Mouse (Mus musculus) left cerebral cortex, postnatal 10 days (tissue): ENCODE data around the gene Cstl1. TPM values are rescaled to one million over a fixed set of nuclear protein-coding genes. Genes with fewer than 3 reads are reported as not detected.
"Not testable (repeated sequence)": the region's sequence is repeated elsewhere in the genome, so short reads cannot be mapped to it uniquely, and the experiment has no call there.

Experiments
- DNase-seq, 2 experiments: peaks; one replicate each; pipeline ENCODE4 v3.0.0; 2021 to 2022; ENCODE audit warnings: low spot score in 2 of 2, mixed read lengths in 1 of 2; ENCODE audit errors: extremely low spot score in 1 of 2
- intact Hi-C: fragments of 180-260 bp; cut with DNase I; formaldehyde crosslinking; loops from one replicate; pipeline ENCODE4 v1.15.1; 2025
- total RNA-seq, 2 experiments: library from RNA; stranded (reverse); gene quantifications; 2 replicates each; pipeline ENCODE4 v1.2.3; 2021

Cstl1 gene
- not detected for total RNA-seq

DNA sequence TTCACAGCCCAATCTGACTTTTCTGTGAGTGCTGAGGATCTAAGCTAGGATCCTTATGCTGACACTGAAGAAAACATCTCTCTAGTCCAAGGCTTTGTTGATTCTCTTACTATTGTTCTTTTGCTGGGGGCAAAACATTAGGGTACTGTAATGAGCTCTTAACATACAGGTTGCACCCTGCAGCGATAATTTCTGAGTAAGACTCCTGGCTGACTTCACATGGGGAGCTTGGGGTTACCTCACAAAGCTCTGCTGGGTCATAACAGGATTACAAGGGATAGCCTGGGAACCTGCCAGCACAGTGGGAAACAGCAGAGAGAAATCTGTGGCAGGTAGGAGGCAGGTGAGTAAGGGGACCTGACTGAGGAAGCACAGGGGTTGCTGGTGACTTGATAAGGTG lies at the start of gene Cstl1:
Gene Cstl1, plus strand, starts transcription at position 301 of the 400 bp plus-strand sequence.
- intact Hi-C loops: loop anchor here (5.0 kb wide), 2 partner anchors 107 to 152 kb away; no protein-coding TSS in a partner anchor
- no peak for DNase-seq

DNA sequence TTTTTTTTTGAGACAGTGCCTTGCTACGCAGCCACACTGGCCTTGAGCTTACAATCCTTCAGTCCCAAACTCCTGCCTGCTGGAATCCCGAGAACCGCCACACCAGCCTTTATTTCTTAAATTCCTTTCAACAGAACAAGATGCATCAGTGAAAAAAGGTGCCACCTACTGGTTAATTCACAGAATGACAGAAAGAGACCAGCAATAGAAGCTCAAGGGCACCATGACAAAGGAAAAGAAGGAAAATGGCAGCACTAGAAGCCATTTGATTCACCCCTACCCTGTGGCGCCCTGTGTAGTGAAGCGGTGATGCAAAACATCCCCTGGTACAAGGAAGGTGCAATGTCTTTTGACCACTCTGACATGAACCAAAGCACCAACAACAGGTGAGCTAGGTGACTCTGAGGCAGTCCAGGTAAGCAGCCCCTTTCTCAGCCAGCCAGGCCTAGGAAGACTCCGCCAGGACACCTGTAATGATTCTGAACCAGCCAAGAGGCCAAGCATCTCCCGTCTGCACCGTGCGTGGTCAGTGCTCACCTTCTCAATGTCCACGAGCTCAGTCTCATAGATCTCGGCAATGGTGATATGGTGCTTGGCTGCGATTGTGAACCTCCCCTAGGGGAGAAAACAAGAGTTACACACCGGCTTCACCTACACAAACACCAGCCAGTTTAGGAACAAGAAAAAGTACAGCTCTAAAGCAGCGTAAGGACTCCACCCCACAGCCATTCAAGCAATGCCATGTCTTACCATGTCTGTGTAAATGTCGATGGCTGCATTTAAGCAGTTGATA lies 43.6 kb upstream of the Cstl1 start:
- DNase-seq: peak in 1 of 2 experiments; percentile 14
- intact Hi-C loops: no loop called here

DNA sequence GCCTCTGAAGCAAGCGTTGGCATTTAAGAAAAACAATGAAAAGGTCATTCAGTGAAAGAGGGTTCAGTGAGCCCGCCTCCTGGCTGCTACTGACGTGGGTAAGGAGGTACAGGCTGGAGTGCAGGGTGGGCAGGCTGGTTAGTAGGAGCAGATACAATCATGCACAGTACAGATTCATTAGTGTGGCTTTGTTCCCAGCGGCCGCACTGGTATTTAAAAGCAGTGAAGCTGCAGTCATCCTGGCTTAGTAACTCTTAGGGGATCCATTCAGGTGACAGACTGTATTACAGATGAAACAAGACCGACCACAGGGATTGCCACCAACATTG lies 43.0 kb upstream of the Cstl1 start:
- intact Hi-C loops: no loop called here
- no peak for DNase-seq

DNA sequence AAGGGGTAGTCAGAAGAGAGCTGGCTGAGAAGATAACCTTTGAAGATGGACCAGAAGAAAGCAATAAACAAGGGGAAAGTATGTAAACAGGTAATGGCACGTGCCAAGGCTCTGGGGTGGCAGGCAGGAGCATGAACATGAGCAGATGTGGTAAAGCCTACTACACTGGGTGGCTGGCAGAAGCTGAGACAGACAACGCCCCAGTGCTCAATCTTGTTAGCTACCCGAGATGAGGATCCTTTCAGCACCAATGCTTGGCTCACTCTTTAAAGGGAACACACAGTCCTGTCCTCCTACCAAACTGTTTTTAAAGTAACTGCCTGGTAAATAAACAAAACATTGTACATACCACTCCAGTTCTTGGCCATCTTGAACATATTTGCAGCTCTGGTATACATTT lies 37.8 kb upstream of the Cstl1 start:
- intact Hi-C loops: no loop called here
- no peak for DNase-seq

DNA sequence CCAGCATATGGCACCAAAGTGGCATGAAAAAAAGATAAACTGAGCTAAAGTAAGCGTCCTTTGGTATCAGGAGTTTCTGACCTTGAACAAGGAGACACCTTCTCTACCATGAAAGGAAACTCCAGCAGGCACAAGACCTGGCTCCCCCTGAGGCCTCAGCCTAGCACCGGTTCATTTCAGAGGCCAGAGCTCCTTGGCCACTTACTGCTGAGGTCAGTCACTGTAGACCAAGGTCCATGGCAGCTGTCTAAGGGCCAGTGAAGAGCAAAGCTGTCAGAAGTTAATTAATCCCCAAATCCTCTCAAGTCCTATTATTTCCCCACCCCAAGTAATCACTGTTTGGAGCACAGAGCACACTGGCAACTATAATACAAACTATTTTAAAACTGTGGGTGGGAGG lies 33.1 kb upstream of the Cstl1 start:
- intact Hi-C loops: no loop called here
- DNase-seq: no peak

DNA sequence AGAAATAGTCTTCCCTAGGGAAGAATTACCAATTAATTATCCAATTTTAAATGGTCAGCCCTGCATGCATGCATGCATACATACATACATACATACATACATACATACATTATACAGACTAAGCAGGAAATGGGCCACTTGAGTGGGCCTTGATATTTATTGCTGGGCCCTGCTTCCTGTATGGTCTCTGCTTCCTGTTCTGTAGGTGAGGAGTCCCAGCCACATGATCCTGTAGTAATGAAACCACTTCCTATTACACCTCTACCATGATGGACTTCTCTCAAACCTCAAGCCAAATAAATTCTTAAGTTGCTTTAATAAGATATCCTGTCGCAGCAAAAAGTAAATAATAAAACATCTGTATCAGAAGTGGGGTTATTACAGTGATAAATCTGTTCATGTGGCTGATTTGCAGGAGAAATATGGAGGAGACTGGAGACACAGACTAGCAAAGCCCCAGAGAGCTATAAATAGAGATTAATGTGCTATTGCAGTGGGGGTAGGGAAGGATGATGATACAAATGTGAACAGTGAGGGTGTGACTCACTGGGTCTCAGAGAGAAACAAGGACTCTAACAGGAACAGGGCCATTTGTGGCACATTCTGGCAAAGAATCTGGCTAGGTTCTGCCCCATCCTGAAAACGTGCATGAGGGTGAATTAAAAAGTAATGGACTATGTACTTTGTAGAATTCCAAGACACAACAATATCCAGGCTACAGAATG lies 30.7 kb upstream of the Cstl1 start:
- intact Hi-C loops: no loop called here
- no peak for DNase-seq

DNA sequence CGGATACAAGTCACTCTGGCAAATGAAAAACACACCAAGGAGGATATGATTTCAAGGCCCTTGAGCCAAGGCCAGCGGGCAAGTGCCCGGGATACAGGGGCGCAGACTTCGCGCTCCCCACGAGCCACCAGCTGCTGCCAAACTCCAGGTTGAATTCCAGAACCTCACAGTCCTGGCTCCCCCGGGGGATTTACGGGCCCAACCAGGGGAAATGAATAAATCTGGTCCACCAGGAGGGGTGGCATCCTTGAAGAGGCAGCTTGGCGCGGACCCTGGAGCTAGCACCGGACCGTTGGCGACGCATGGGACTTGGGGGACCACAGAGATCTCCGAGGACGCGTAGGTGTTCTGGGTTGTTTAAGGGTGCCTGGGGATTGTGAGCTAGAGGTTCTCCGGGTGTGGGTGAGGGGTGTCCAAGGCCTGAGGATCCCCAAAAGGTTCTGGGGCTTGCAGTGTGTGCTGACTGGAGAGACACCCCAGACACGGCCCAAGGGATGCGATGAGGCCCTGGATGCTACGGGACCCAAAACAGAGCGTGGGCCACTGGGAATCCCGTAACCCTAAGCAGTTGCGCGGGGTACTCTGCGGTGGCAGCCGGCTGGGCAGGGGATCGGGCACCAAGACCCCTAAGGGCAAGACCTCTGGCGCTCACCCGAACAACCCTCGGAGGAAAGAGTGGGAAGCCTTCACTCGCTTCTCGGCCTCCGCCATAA lies 18.4 kb upstream of the Cstl1 start:
- intact Hi-C loops: no loop called here
- DNase-seq: peak in 1 of 2 experiments; percentile 37

DNA sequence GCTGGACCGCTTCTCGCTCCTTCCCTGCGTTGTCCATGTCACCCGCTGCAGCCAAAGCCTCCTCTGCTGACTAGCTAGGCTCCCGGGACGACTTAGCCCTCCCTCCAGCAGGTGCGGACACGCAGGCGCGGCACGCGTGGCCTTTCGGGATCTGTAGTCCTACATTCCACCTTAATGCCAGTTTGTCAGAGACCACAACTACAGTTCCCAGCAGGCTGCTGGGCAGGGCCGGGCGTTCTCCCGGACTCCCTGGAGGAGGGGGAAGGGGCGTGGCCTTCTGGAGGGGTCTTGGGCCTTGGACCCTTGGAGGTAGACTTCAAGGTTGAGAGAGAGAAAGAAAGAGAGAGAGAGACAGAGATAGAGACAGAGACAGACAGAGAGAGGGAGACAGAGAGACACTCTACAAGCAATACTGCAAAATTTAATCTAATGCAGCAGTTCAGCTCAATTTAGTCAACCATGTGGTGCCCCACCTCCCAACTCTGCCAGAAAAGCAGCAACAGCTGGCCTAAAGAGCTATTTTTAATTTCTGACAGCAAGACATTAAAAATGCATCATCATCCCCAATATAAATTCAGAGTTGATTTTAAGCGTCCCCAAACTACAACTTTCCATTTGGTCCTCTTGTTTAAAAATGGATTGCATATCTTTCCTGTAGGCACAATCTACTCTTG lies 17.7 kb upstream of the Cstl1 start, which contains the start of gene Napb:
Gene Napb, minus strand, starts transcription at position 141 of the 674 bp plus-strand sequence.
- DNase-seq: peak; percentile 95 to 96
- intact Hi-C loops: no loop called here

DNA sequence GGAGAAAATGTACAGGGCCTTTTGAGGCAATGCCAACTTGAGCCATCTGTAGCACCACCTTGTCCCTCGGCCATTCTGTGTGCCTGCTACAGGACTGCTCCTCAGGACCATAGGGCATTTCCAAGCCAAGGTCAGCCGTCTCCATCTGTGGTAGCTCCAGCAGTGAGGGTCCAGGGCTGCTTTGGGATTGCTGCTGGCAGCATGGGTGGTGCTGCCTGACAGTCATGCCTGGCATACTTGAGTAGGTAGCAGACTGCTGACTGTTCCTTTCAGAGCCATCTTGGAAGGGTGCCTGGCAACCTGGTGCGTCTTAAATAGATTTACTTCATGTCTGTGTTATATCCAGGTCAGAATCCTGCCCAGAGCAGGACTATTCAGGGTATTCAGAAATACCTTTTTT lies 7.2 kb upstream of the Cstl1 start:
- intact Hi-C loops: no loop called here

DNA sequence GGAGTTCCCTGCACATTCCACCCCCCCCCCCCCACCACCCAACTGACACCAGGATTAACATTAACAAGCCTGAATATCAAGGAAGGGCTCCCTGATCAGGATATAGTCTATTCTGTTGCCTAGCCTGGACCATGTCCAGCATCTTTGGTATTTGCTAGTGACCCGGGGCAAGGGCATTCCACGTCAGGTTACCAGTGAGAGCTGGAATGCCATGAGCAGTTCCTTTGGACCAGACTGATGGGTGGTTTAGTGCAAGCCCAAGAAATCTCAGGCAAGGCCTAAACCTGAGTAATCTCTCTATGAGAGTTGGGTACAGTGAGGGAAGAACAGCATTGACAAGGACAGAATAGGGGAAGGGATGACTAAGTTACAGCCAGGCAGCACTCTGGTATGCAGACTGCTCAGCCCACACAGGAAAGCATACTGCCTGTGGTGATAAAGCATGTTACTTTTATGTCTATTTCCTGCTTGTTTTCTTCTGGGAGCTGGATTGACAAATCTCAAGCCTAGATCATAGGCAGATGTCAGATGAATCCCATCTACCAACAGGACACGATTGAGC lies 6.2 kb upstream of the Cstl1 start:
- DNase-seq: no peak
- intact Hi-C loops: no loop called here

More for the DNA sequence above, 7.2 kb upstream of the Cstl1 start:
- peak; percentile 8 to 51 for DNase-seq

DNA sequence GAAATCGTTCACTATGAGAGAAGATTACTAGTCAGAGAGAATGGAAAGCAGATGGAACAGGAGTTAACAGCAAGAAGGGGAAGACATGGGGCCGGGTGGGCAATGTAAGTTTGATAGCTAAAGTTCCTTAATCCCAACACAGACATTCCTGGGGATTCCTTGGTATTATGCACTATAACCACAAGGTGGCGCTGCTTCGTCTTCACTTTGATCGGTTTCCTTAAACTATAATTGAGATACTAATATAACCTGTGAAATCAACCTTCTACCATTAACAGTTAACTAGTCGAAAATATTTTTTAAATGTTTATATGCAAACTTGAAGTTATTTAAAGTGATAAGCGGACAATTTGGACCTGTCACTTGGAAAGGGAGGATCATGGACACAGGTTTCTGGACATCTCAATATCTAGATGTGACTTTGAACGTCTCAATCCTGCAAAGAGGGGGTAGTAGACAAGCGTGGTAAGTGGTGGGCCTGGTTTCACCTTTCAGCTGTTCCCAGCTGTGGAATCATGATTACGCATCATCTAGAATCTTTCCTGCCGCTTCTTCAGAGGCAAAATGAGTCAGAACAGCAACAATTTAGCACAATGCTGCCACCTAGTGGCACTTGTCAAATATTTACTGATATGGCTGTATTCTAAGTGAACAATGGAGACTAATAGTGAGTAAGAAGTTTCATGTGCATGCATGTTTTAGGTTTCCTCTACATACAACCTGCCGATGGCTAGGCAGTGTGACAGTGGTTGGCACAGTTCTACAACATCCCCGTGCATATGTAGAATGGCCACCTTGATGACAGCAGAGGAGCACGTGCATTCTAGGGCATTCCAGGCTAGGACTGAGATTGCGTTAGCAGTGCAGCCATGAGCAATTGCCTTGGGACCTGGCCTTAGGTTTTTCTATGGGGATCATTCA lies 2.0 kb downstream of the Cstl1 start:
- DNase-seq: peak; percentile 67 to 84
- intact Hi-C loops: loop anchor here (5.0 kb wide), 2 partner anchors 105 to 150 kb away; no protein-coding TSS in a partner anchor

DNA sequence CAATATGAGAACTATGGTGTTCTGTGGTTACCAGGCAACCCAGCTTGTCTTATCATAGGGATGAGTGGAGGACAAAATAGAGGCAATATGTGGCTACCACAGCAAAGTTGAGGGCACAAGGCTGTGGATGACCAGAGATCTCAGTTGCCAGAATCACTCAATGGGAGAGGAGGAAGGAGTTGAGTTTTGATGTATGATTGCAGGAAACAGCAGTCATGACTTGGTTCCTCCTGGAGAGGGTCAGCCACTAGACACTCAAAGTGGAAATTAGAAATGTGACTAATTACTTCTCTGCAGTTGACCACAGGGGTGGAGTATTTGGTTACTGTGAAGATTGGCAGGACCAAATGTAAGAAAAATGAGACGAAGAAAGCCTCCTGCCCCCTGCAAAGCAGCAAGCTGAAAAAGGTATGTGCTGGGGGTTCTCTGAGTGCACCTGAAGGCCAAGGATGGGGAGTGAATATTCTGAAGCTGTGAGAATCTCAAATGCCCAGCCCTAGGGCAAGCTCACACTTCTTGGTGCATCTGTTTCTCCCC lies 4.2 kb downstream of the Cstl1 start:
- DNase-seq: no peak
- intact Hi-C loops: loop anchor here (5.0 kb wide), 2 partner anchors 103 to 148 kb away; no protein-coding TSS in a partner anchor

DNA sequence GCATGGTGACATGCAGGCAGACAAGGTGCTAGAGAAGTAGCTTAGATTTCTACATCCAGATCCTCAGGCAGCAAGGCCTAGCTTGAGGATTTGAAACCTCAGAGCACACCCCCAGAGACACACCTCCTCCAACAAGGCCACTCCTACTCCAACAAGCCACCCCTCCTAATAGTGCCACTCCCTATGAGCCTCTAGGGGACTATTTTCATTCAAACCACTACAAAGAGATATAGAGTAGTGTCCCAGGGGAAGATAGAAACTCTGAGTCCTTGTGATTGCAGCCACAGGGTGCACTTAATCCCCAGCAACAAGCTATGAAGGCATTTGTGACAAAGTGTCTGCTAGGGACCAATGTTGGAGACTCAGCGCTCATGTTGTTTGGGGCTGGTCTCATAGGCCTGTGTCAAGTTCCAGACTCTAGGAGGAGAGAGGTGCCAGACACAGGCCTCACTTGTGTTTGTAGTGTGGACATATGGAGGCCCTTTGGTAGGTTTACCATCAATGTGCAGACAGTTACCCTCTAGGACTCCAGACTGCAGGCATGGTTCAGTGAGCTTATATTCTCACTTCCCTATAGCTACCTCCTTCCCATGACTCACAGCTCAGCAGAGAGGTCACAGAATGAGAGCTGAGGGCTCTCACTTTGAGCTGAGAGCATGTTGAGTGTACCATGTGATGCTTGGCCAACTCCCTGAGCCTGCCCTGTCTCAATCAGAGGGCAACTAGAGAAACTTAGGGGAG lies 13.7 kb downstream of the Cstl1 start:
- no peak for DNase-seq

DNA sequence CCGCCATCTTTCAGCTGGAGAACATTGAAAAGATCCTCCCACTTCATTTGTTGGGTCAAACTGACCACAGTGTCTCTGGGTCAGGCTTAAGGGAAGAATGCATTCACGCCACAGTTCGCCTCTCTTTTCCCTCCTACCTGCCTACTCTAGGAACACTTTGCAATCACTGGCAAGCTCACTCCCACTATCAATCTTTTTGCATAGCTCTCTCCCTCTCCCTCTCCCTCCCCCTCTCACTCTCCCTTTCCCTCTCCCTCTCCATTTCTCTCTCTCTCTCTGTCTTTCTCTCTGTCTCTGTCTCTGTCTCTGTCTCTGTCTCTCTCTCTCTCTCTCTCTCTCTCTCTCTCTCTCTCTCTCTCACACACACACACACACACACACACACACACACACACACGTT lies 21.2 kb downstream of the Cstl1 start, which contains the start of gene Cst11:
Gene Cst11, minus strand, starts transcription at position 101 of the 400 bp plus-strand sequence.
- intact Hi-C loops, DNase-seq: not testable (repeated sequence)

More for the DNA sequence above, 13.7 kb downstream of the Cstl1 start:
- intact Hi-C loops: no loop called here

DNA sequence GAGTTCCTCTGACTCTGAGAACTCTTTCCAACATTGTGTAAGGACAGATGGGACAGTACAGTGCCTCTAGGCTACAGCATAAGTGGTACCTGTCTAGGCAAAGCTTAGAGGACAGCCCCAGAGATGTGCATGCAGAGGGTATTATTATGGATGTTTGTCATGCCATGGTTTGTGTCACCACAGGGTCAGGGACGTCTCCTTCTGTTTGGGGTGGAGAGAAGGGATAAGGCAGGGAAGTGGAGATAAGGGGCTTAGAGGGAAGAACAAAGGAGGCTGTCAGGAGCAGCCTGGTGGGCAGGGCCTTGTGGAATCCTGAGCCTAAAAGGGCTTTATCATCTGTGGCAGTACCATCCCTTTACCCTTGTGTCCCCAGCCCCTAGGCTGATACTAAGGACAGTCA lies 31.6 kb downstream of the Cstl1 start, which contains the start of gene 8030411F24Rik:
Gene 8030411F24Rik, plus strand, starts transcription at position 301 of the 400 bp plus-strand sequence.
- DNase-seq: no peak
- intact Hi-C loops: no loop called here

DNA sequence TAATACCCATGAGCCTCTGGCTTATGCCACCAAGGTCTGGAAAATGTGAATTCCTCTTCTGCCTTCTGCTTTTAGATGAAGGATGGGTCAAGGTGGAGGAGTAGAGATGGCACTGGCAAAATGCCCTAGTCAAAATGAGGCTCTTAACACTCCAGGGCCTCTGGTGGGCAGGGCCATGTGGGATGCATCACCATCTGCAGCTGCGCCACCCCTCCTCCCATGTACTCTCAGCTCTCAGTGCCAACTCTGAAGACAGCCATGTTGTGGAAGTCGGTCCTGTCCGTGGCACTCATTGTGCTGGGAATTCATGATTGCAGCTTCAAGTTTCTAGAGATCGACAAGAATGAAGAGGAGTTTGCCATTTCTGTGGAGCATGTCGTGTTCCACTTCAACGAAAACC lies 39.0 kb downstream of the Cstl1 start, which contains the start of gene Cst12:
Gene Cst12, plus strand, starts transcription at position 220 of the 400 bp plus-strand sequence.
- intact Hi-C loops: no loop called here
- DNase-seq: no peak
